Mouse (Mus musculus): ENCODE measurements around the gene Znrd1as. TPM values are rescaled to one million over a fixed set of nuclear protein-coding genes. Genes with fewer than 3 reads are reported as not detected.

Gene Znrd1as
- polyA plus RNA-seq, 1 experiment from 2014 or later, result 4.1 TPM

- peaks cover 13% of the 10 kb centered on the region for H3K4me1 ChIP-seq (ENCODE audit: insufficient read depth)
- H3K9me3 ChIP-seq (ENCODE audit: low read length), result no peaks in the 10 kb centered on the region
- peak overlapping the region; percentile 66 for H3K4me2 ChIP-seq (ENCODE audit: low read depth, low read length)
- ATAC-seq (no peak), DNase-seq (peak; percentile 31)
- no peak overlapping the region for H3K27ac ChIP-seq (ENCODE audit: low read depth)
- TF ChIP-seq CTCF (IDR thresholded peaks at IDR 0.05; ENCODE audit: low read depth) (peak; percentile 33), EP300 (IDR thresholded peaks at IDR 0.05; ENCODE audit: low read depth) (no peak)
- 7% methylated on average over 60 of the region's 62 CpGs for WGBS (ENCODE audit: insufficient replicate concordance)
- peaks cover 52% of the 10 kb centered on the region for H3K27me3 ChIP-seq (ENCODE audit: insufficient read depth, low read length)
- no peak overlapping the region for H3K9ac ChIP-seq (replicated peaks)
- H3K36me3 ChIP-seq (replicated peaks; ENCODE audit: insufficient read depth, low read length), result peaks cover 12% of the 10 kb centered on the region
- H3K4me3 ChIP-seq (ENCODE audit: low read depth, low read length), result peak overlapping the region; percentile 28
Measured at GRCm38 (mm10) chr17:36947051-36947819, 11.2 kb upstream of the Znrd1as start.

GRCm38 (mm10) chr17:36948286-36948685, 10.1 kb upstream of the Znrd1as start:
- DNase-seq, result no peak
- WGBS (ENCODE audit: insufficient replicate concordance), result 94% methylated on average over 1 of the region's 1 CpGs
- Histone ChIP-seq H3K36me3 (replicated peaks; ENCODE audit: insufficient read depth, low read length) (peaks cover 12% of the 10 kb centered on the region), H3K27ac (ENCODE audit: low read depth) (no peak overlapping the region), H3K9ac (replicated peaks) (no peak overlapping the region), H3K4me3 (ENCODE audit: low read depth, low read length) (no peak overlapping the region), H3K4me2 (ENCODE audit: low read depth, low read length) (no peak overlapping the region), H3K27me3 (ENCODE audit: insufficient read depth, low read length) (peaks cover 41% of the 10 kb centered on the region), H3K4me1 (ENCODE audit: insufficient read depth) (peaks cover 13% of the 10 kb centered on the region), H3K9me3 (ENCODE audit: low read length) (no peaks in the 10 kb centered on the region)
- no peak for ATAC-seq
- TF ChIP-seq EP300 (IDR thresholded peaks at IDR 0.05; ENCODE audit: low read depth), result no peak
- TF ChIP-seq CTCF (IDR thresholded peaks at IDR 0.05; ENCODE audit: low read depth), result no peak

GRCm38 (mm10) chr17:36949265-36949664, 9.1 kb upstream of the Znrd1as start:
- H3K36me3 ChIP-seq (replicated peaks; ENCODE audit: insufficient read depth, low read length), result peaks cover 12% of the 10 kb centered on the region
- H3K4me3 ChIP-seq (ENCODE audit: low read depth, low read length), result no peak overlapping the region
- no peaks in the 10 kb centered on the region for H3K9me3 ChIP-seq (ENCODE audit: low read length)
- H3K4me1 ChIP-seq (ENCODE audit: insufficient read depth), result peaks cover 13% of the 10 kb centered on the region
- H3K27ac ChIP-seq (ENCODE audit: low read depth), result no peak overlapping the region
- no peak for TF ChIP-seq CTCF (IDR thresholded peaks at IDR 0.05; ENCODE audit: low read depth)
- no peak for TF ChIP-seq EP300 (IDR thresholded peaks at IDR 0.05; ENCODE audit: low read depth)
- H3K9ac ChIP-seq (replicated peaks), result no peak overlapping the region
- ATAC-seq (no peak), DNase-seq (no peak)
- no peak overlapping the region for H3K4me2 ChIP-seq (ENCODE audit: low read depth, low read length)
- 92% methylated on average over 8 of the region's 8 CpGs for whole genome bisulfite sequencing (ENCODE audit: insufficient replicate concordance)
- peaks cover 31% of the 10 kb centered on the region for H3K27me3 ChIP-seq (ENCODE audit: insufficient read depth, low read length)

- DNase-seq (peak; percentile 95), ATAC-seq (peak; percentile 99)
- Histone ChIP-seq H3K4me2 (ENCODE audit: low read depth, low read length) (peak within 1 kb of the TSS; percentile 83), H3K27me3 (ENCODE audit: insufficient read depth, low read length) (peaks cover 13% of the 10 kb centered on the region), H3K9me3 (ENCODE audit: low read length) (no peaks in the 10 kb centered on the region), H3K9ac (replicated peaks) (peak within 1 kb of the TSS; percentile 72), H3K36me3 (replicated peaks; ENCODE audit: insufficient read depth, low read length) (peaks cover 16% of the 10 kb centered on the region), H3K4me3 (ENCODE audit: low read depth, low read length) (peak within 1 kb of the TSS; percentile 81), H3K4me1 (ENCODE audit: insufficient read depth) (peaks cover 13% of the 10 kb centered on the region), H3K27ac (ENCODE audit: low read depth) (peak within 1 kb of the TSS; percentile 82)
- TF ChIP-seq CTCF (IDR thresholded peaks at IDR 0.05; ENCODE audit: low read depth) (no peak), EP300 (IDR thresholded peaks at IDR 0.05; ENCODE audit: low read depth) (peak; percentile 61)
- 1% methylated on average over 36 of the region's 36 CpGs for WGBS (ENCODE audit: insufficient replicate concordance)
Measured at GRCm38 (mm10) chr17:36950981-36951947, 7.1 kb upstream of the Znrd1as start, which contains the start of gene Ppp1r11. Gene Ppp1r11, minus strand, starts transcription at chr17:36951741.

GRCm38 (mm10) chr17:36952631-36953030, 5.8 kb upstream of the Znrd1as start:
- ATAC-seq, result no peak
- DNase-seq, result no peak
- TF ChIP-seq CTCF (IDR thresholded peaks at IDR 0.05; ENCODE audit: low read depth) (no peak), EP300 (IDR thresholded peaks at IDR 0.05; ENCODE audit: low read depth) (no peak)
- Histone ChIP-seq H3K9me3 (ENCODE audit: low read length) (no peaks in the 10 kb centered on the region), H3K27ac (ENCODE audit: low read depth) (no peak overlapping the region), H3K4me2 (ENCODE audit: low read depth, low read length) (no peak overlapping the region), H3K36me3 (replicated peaks; ENCODE audit: insufficient read depth, low read length) (peaks cover 19% of the 10 kb centered on the region), H3K4me3 (ENCODE audit: low read depth, low read length) (no peak overlapping the region), H3K4me1 (ENCODE audit: insufficient read depth) (peaks cover 9% of the 10 kb centered on the region), H3K27me3 (ENCODE audit: insufficient read depth, low read length) (no peaks in the 10 kb centered on the region), H3K9ac (replicated peaks) (no peak overlapping the region)
- WGBS (ENCODE audit: insufficient replicate concordance), result 83% methylated on average over 2 of the region's 2 CpGs

- H3K4me2 ChIP-seq (ENCODE audit: low read depth, low read length), result no peak overlapping the region
- TF ChIP-seq CTCF (IDR thresholded peaks at IDR 0.05; ENCODE audit: low read depth), result no peak
- no peak for TF ChIP-seq EP300 (IDR thresholded peaks at IDR 0.05; ENCODE audit: low read depth)
- H3K27me3 ChIP-seq (ENCODE audit: insufficient read depth, low read length), result no peaks in the 10 kb centered on the region
- H3K4me3 ChIP-seq (ENCODE audit: low read depth, low read length), result no peak overlapping the region
- no peak for DNase-seq
- H3K9ac ChIP-seq (replicated peaks), result no peak overlapping the region
- H3K27ac ChIP-seq (ENCODE audit: low read depth), result no peak overlapping the region
- ATAC-seq, result no peak
- WGBS (ENCODE audit: insufficient replicate concordance), result 80% methylated on average over 1 of the region's 1 CpGs
- H3K9me3 ChIP-seq (ENCODE audit: low read length), result no peaks in the 10 kb centered on the region
- peaks cover 12% of the 10 kb centered on the region for H3K4me1 ChIP-seq (ENCODE audit: insufficient read depth)
- H3K36me3 ChIP-seq (replicated peaks; ENCODE audit: insufficient read depth, low read length), result peaks cover 19% of the 10 kb centered on the region
Measured at GRCm38 (mm10) chr17:36953062-36953461, 5.3 kb upstream of the Znrd1as start.
